Mouse (Mus musculus): Measurements from ENCODE around the gene Cisd1. TPM values are rescaled to one million over a fixed set of nuclear protein-coding genes. Genes with fewer than 3 reads are reported as not detected.

The Cisd1 gene
- total and polyA plus RNA-seq, 3 experiments = 81.8 to 111 (median 100) TPM

GRCm38 (mm10) chr10:71332859-71333258 is 11.9 kb downstream of the Cisd1 start:
- Histone ChIP-seq H3K4me1 (ENCODE audit: control insufficient read depth in 1 of 2, insufficient read depth in 2 of 2) (peaks cover 0 to 4% of the 10 kb centered on the region in 2 experiments; a peak in 2 of 4 replicates), H3K36me3 (replicated peaks in 1 of 2; ENCODE audit: control insufficient read depth in 1 of 2, insufficient read depth in 1 of 2, low read length in 1 of 2) (peaks cover 53 to 86% of the 10 kb centered on the region in 2 experiments), H3K4me2 (ENCODE audit: insufficient read depth, low read depth, poor library complexity, severe bottlenecking) (no peak overlapping the region), H3K9ac (ENCODE audit: insufficient read depth, low read depth) (no peak overlapping the region), H3K9me3 (replicated peaks; ENCODE audit: low read length) (no peaks in the 10 kb centered on the region), H3K79me2 (replicated peaks; ENCODE audit: control insufficient read depth, extremely low read depth, insufficient read depth, poor library complexity, severe bottlenecking) (peaks cover 5% of the 10 kb centered on the region), H3K4me3 (replicated peaks in 1 of 3; ENCODE audit: low read depth in 2 of 3, low read length in 2 of 3, poor library complexity in 1 of 3) (no peak overlapping the region), H3K27me3 (replicated peaks) (no peaks in the 10 kb centered on the region), H3K27ac (ENCODE audit: insufficient read depth, low read depth) (no peak overlapping the region)
- in situ Hi-C loops (cut with MboI; ENCODE audit: low pct_ligation_motif_present, low pct_unique_long_range_greater_than_20kb, low sequenced_read_pairs) (no loop called here), dilution Hi-C loops (cut with MboI; ENCODE audit: extremely low pct_ligation_motif_present, extremely low pct_unique_long_range_greater_than_20kb, low sequenced_read_pairs) (no loop called here)
- TF ChIP-seq PAX5 (IDR thresholded peaks at IDR 0.05; ENCODE audit: low read length) = no peak
- TF ChIP-seq CHD2 (IDR thresholded peaks at IDR 0.05; ENCODE audit: low read length) = no peak
- TF ChIP-seq CHD1 (IDR thresholded peaks at IDR 0.05; ENCODE audit: low read depth, low read length) = no peak
- DNase-seq (ENCODE audit: extremely low read depth) = no peak

GRCm38 (mm10) chr10:71332376-71332775 is 12.4 kb downstream of the Cisd1 start:
- Histone ChIP-seq H3K4me3 (replicated peaks in 1 of 3; ENCODE audit: low read depth in 2 of 3, low read length in 2 of 3, poor library complexity in 1 of 3) (no peak overlapping the region), H3K9ac (ENCODE audit: insufficient read depth, low read depth) (no peak overlapping the region), H3K79me2 (replicated peaks; ENCODE audit: control insufficient read depth, extremely low read depth, insufficient read depth, poor library complexity, severe bottlenecking) (peaks cover 3% of the 10 kb centered on the region), H3K4me2 (ENCODE audit: insufficient read depth, low read depth, poor library complexity, severe bottlenecking) (no peak overlapping the region), H3K4me1 (ENCODE audit: control insufficient read depth in 1 of 2, insufficient read depth in 2 of 2) (peaks cover 0 to 3% of the 10 kb centered on the region in 2 experiments; a peak in 1 of 4 replicates), H3K36me3 (replicated peaks in 1 of 2; ENCODE audit: control insufficient read depth in 1 of 2, insufficient read depth in 1 of 2, low read length in 1 of 2) (peaks cover 56 to 88% of the 10 kb centered on the region in 2 experiments), H3K27me3 (replicated peaks) (no peaks in the 10 kb centered on the region), H3K27ac (ENCODE audit: insufficient read depth, low read depth) (no peak overlapping the region), H3K9me3 (replicated peaks; ENCODE audit: low read length) (no peaks in the 10 kb centered on the region)
- TF ChIP-seq CTCF (conservative IDR thresholded peaks at IDR 0.05 in 1 of 2, IDR thresholded peaks at IDR 0.05 in 1 of 2; ENCODE audit: low read depth in 2 of 2, low read length in 2 of 2) (peak; percentile 16 to 39; a peak in 2 of 4 replicates), ELF1 (IDR thresholded peaks at IDR 0.05; ENCODE audit: low read depth, low read length) (no peak), ZC3H11A (IDR thresholded peaks at IDR 0.05; ENCODE audit: low read depth, low read length) (no peak), SMC3 (IDR thresholded peaks at IDR 0.05; ENCODE audit: low read depth, low read length) (peak; percentile 49), CHD1 (IDR thresholded peaks at IDR 0.05; ENCODE audit: low read depth, low read length) (no peak), RCOR1 (conservative IDR thresholded peaks at IDR 0.05; ENCODE audit: low read depth, low read length) (no peak), RAD21 (IDR thresholded peaks at IDR 0.05; ENCODE audit: low read depth, low read length) (peak; percentile 19), ZKSCAN1 (IDR thresholded peaks at IDR 0.05; ENCODE audit: borderline replicate concordance, low read depth, low read length) (no peak)
- dilution Hi-C loops (cut with MboI; ENCODE audit: extremely low pct_ligation_motif_present, extremely low pct_unique_long_range_greater_than_20kb, low sequenced_read_pairs) (no loop called here), in situ Hi-C loops (cut with MboI; ENCODE audit: low pct_ligation_motif_present, low pct_unique_long_range_greater_than_20kb, low sequenced_read_pairs) (no loop called here)
- DNase-seq (ENCODE audit: extremely low read depth) = no peak

DNA sequence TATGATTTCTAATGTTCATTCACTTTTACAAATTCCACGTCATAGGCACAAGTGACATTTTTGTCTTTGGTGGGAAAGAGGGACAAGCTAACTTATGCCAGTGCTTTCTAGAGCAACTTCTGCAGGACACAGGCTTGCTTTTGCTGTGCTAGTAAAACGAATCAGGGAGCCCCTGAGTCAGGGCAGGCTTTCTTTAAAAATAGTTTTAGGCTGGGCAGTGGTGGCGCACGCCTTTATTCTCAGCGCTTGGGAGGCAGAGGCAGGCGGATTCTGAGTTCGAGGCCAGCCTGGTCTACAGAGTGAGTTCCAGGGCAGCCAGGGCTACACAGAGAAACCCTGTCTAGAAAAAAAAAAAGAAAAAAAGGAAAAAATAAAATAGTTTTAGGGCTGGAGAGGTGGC is 12.8 kb downstream of the Cisd1 start:
- in situ Hi-C loops (cut with MboI; ENCODE audit: low pct_ligation_motif_present, low pct_unique_long_range_greater_than_20kb, low sequenced_read_pairs) = no loop called here
- Histone ChIP-seq H3K27me3 (replicated peaks) (no peaks in the 10 kb centered on the region), H3K79me2 (replicated peaks; ENCODE audit: control insufficient read depth, extremely low read depth, insufficient read depth, poor library complexity, severe bottlenecking) (peaks cover 3% of the 10 kb centered on the region), H3K27ac (ENCODE audit: insufficient read depth, low read depth) (no peak overlapping the region), H3K4me1 (ENCODE audit: control insufficient read depth in 1 of 2, insufficient read depth in 2 of 2) (peaks cover 0 to 3% of the 10 kb centered on the region in 2 experiments; a peak in 1 of 4 replicates), H3K9ac (ENCODE audit: insufficient read depth, low read depth) (no peak overlapping the region), H3K9me3 (replicated peaks; ENCODE audit: low read length) (no peaks in the 10 kb centered on the region), H3K4me2 (ENCODE audit: insufficient read depth, low read depth, poor library complexity, severe bottlenecking) (no peak overlapping the region), H3K4me3 (replicated peaks in 1 of 3; ENCODE audit: low read depth in 2 of 3, low read length in 2 of 3, poor library complexity in 1 of 3) (no peak overlapping the region), H3K36me3 (replicated peaks in 1 of 2; ENCODE audit: control insufficient read depth in 1 of 2, insufficient read depth in 1 of 2, low read length in 1 of 2) (peaks cover 56 to 87% of the 10 kb centered on the region in 2 experiments)
- TF ChIP-seq MEF2A (IDR thresholded peaks at IDR 0.05; ENCODE audit: borderline replicate concordance, low read depth, low read length) (no peak), POLR2AphosphoS2 (IDR thresholded peaks at IDR 0.05; ENCODE audit: low read depth, low read length) (no peak), ZNF384 (IDR thresholded peaks at IDR 0.05; ENCODE audit: low read depth, low read length) (no peak), RCOR1 (conservative IDR thresholded peaks at IDR 0.05; ENCODE audit: low read depth, low read length) (no peak), NRF1 (IDR thresholded peaks at IDR 0.05; ENCODE audit: low read depth, low read length) (no peak), POLR2A (IDR thresholded peaks at IDR 0.05; ENCODE audit: low read depth, low read length) (no peak), USF1 (IDR thresholded peaks at IDR 0.05; ENCODE audit: low read depth, low read length) (no peak), GABPA (IDR thresholded peaks at IDR 0.05; ENCODE audit: insufficient replicate concordance, low read depth, low read length) (no peak), HCFC1 (IDR thresholded peaks at IDR 0.05; ENCODE audit: low read depth, low read length) (no peak), ZKSCAN1 (IDR thresholded peaks at IDR 0.05; ENCODE audit: borderline replicate concordance, low read depth, low read length) (no peak), CHD1 (IDR thresholded peaks at IDR 0.05; ENCODE audit: low read depth, low read length) (no peak), UBTF (IDR thresholded peaks at IDR 0.05; ENCODE audit: low read depth, low read length) (no peak), KAT2A (IDR thresholded peaks at IDR 0.05; ENCODE audit: insufficient replicate concordance, low read length) (no peak), E2F4 (IDR thresholded peaks at IDR 0.05; ENCODE audit: insufficient replicate concordance, low read depth, low read length) (no peak), MAZ (IDR thresholded peaks at IDR 0.05; ENCODE audit: low read depth, low read length) (no peak), JUN (IDR thresholded peaks at IDR 0.05; ENCODE audit: insufficient read depth, low read depth, low read length) (no peak), MAX (IDR thresholded peaks at IDR 0.05; ENCODE audit: low read length) (no peak)
- dilution Hi-C loops (cut with MboI; ENCODE audit: extremely low pct_ligation_motif_present, extremely low pct_unique_long_range_greater_than_20kb, low sequenced_read_pairs) = no loop called here
- DNase-seq (ENCODE audit: extremely low read depth) = no peak

Measured in CH12.LX (cell line).